Mouse (Mus musculus): ENCODE data around the gene Sult1b1. TPM values are rescaled to one million over a fixed set of nuclear protein-coding genes. Genes with fewer than 3 reads are reported as not detected.

Sult1b1 gene
- polyA plus RNA-seq, 1 experiment, result 0.05 TPM

Other genes starting within 250 kb of the Sult1b1 start
- 0.06 TPM in 1 of 2 replicates, not detected in the other for gene Ugt2a3, start 201.0 kb downstream of the Sult1b1 start, polyA plus RNA-seq (2012; rRNA removed)
- not detected in 2 replicates for gene Ugt2b38, start 114.0 kb downstream of the Sult1b1 start, polyA plus RNA-seq (2012; rRNA removed)
- 0.04 TPM in 1 of 2 replicates, not detected in the other for gene Ugt2a2, start 55.9 kb downstream of the Sult1b1 start, polyA plus RNA-seq (2012; rRNA removed)
- gene Gm43638, start 51.4 kb downstream of the Sult1b1 start, polyA plus RNA-seq (2012; rRNA removed), result not detected in 2 replicates
- not detected in 2 replicates for gene Ugt2a1, start 47.3 kb downstream of the Sult1b1 start, polyA plus RNA-seq (2012; rRNA removed)
- 0.12 and 0.29 TPM in 2 replicates for gene Sult1d1, start 30.8 kb upstream of the Sult1b1 start, polyA plus RNA-seq (2012; rRNA removed)
- gene Sult1e1, start 53.4 kb upstream of the Sult1b1 start, polyA plus RNA-seq (2012; rRNA removed), result 4.2 and 6.6 TPM in 2 replicates
- not detected in 2 replicates for gene Csn1s1, start 128.0 kb upstream of the Sult1b1 start, polyA plus RNA-seq (2012; rRNA removed)
- not detected in 2 replicates for gene Csn2, start 161.4 kb upstream of the Sult1b1 start, polyA plus RNA-seq (2012; rRNA removed)
- not detected in 2 replicates for gene Csn1s2a, start 236.4 kb upstream of the Sult1b1 start, polyA plus RNA-seq (2012; rRNA removed)

Data from gonadal fat pad, adult 2 months (tissue).